Mouse (Mus musculus): ENCODE results near the gene Fam208a.

Fam208a gene

GRCm38 (mm10) chr14:27422301-27422700 is 6.3 kb upstream of the Fam208a start:
- no peak for DNase-seq

- DNase-seq: peak; percentile 83
These were observed 508 bp downstream of the Fam208a start for GRCm38 (mm10) chr14:27428973-27429711.

GRCm38 (mm10) chr14:27430280-27430679 is 1.6 kb downstream of the Fam208a start:
- DNase-seq: no peak

GRCm38 (mm10) chr14:27432064-27432463 is 3.4 kb downstream of the Fam208a start:
- no peak for DNase-seq

GRCm38 (mm10) chr14:27436116-27436515 is 7.5 kb downstream of the Fam208a start:
- DNase-seq: no peak

GRCm38 (mm10) chr14:27436826-27437225 is 8.2 kb downstream of the Fam208a start:
- DNase-seq: no peak

GRCm38 (mm10) chr14:27440921-27441320 is 12.3 kb downstream of the Fam208a start:
- no peak for DNase-seq

GRCm38 (mm10) chr14:27444851-27445281 is 16.2 kb downstream of the Fam208a start:
- no peak for DNase-seq

GRCm38 (mm10) chr14:27446963-27447362 is 18.3 kb downstream of the Fam208a start:
- no peak for DNase-seq

- no peak for DNase-seq
These were observed 62.8 kb downstream of the Fam208a start for GRCm38 (mm10) chr14:27491399-27491798.

- DNase-seq: no peak
These were observed 64.9 kb downstream of the Fam208a start for GRCm38 (mm10) chr14:27493516-27493915.

- DNase-seq: no peak
These were observed 72.5 kb downstream of the Fam208a start for GRCm38 (mm10) chr14:27501096-27501495.

- DNase-seq: peak; percentile 99
These were observed 79.4 kb downstream of the Fam208a start, which contains the start of gene Ccdc66 for GRCm38 (mm10) chr14:27507894-27508643. Gene Ccdc66, minus strand, starts transcription at chr14:27508460.

GRCm38 (mm10) chr14:27508644-27509301 is 80.1 kb downstream of the Fam208a start:
- DNase-seq: peak; percentile 11

GRCm38 (mm10) chr14:27524541-27524940 is 95.9 kb downstream of the Fam208a start:
- DNase-seq: no peak
